Mouse (Mus musculus) cortical plate, adult 2 months (tissue): Measurements from ENCODE around the gene Rps6ka1.
"Not testable (repeated sequence)": the region's sequence is repeated elsewhere in the genome, so short reads cannot be mapped to it uniquely, and the experiment has no call there.

ENCODE experiments used
- CTCF ChIP-seq: fragments of 200-500 bp; IDR thresholded peaks from 2 replicates; pipeline ENCODE4 v1.5.1; 2011; ENCODE audit warnings: mild to moderate bottlenecking, control low read depth, low read length; ENCODE audit not compliant: insufficient read depth; ENCODE audit errors: extremely low read depth
- POLR2A ChIP-seq: fragments of 200-500 bp; IDR thresholded peaks from 2 replicates; pipeline ENCODE4 v1.6.1; 2011; ENCODE audit warnings: mild to moderate bottlenecking, low read length, control low read depth; ENCODE audit not compliant: insufficient read depth; ENCODE audit errors: extremely low read depth

DNA sequence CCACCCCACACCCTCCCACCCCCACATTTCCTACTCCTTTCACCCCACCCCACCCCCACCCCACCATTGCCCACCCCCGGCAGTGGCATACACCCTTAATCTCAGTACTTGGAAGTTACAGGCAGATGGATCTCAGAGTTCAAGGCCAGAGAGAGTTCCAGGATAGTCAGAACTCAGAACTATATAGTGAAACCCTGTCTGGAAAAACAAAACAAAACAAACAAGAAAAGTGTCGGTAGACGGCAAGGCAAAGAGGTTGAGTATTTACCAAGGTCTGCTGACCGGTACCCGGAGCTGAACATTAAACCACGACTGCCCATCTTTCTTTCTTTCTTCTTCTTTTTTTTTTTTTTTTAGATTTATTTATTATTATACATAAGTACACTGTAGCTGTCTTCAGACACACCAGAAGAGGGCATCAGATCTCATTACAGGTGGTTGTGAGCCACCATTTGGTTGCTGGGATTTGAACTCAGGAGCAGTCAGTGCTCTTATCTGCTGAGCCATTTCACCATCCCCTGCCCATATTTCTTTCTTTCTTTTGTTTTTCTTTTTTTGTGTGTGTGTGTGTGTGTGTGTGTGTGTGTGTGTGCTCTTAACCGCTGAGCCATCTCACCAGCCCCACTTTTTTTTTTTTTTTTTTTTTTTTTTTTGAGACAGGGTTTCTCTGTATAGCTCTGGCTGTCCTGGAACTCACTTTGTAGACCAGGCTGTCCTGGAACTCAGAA lies 45.7 kb downstream of the Rps6ka1 start:
- not testable (repeated sequence) for TF ChIP-seq POLR2A, CTCF
